Mouse (Mus musculus) kidney, embryonic 14.5 days (tissue): Measurements from ENCODE around the gene Fam129b. TPM values are rescaled to one million over a fixed set of nuclear protein-coding genes. Genes with fewer than 3 reads are reported as not detected.

ENCODE experiments used
- ATAC-seq: fragments of 200-750 bp; cut with Nextera tagmentation; 2 replicates; pipeline ENCODE4 v1.8.0; 2017; ENCODE audit warnings: moderate number of reproducible peaks, mild to moderate bottlenecking, moderate TSS enrichment, moderate library complexity; ENCODE audit not compliant: low FRiP score, low TSS enrichment
- H3K27ac ChIP-seq: fragments of 300-500 bp; sonication (generic); 2 replicates; pipeline ENCODE4 v1.5.1; 2014; ENCODE audit warnings: low read depth, mild to moderate bottlenecking, low read length, moderate library complexity, mixed read lengths
- H3K27me3 ChIP-seq: fragments of 300-500 bp; sonication (generic); 2 replicates; pipeline ENCODE4 v1.6.1; 2014; ENCODE audit warnings: mild to moderate bottlenecking, low read length; ENCODE audit not compliant: control insufficient read depth, insufficient read depth
- H3K36me3 ChIP-seq: fragments of 300-500 bp; sonication (generic); 2 replicates; pipeline ENCODE4 v1.6.1; 2014; ENCODE audit warnings: low read length, mixed read lengths; ENCODE audit not compliant: control insufficient read depth, insufficient read depth
- H3K4me1 ChIP-seq: fragments of 300-500 bp; sonication (generic); 2 replicates; pipeline ENCODE4 v1.6.1; 2014; ENCODE audit warnings: low read length, mixed read lengths; ENCODE audit not compliant: control insufficient read depth, insufficient read depth
- H3K4me2 ChIP-seq: fragments of 300-500 bp; sonication (generic); replicated peaks from 2 replicates; pipeline ENCODE4 v1.6.1; 2014; ENCODE audit warnings: low read depth, mild to moderate bottlenecking, low read length
- H3K4me3 ChIP-seq: fragments of 300-500 bp; sonication (generic); 2 replicates; pipeline ENCODE4 v1.5.1; 2014; ENCODE audit warnings: mild to moderate bottlenecking, low read length
- H3K9ac ChIP-seq: fragments of 300-500 bp; sonication (generic); 2 replicates; pipeline ENCODE4 v1.6.1; 2014; ENCODE audit warnings: low read depth, mild to moderate bottlenecking, low read length, moderate library complexity
- H3K9me3 ChIP-seq: fragments of 300-500 bp; sonication (generic); 2 replicates; pipeline ENCODE4 v1.6.1; 2016; ENCODE audit warnings: low read length; ENCODE audit not compliant: control insufficient read depth
- WGBS: fragments of 180-500 bp; shearing (Covaris S2); extraction: QIAGEN DNeasy Blood & Tissue Kit; methylation state at CpG from one replicate; pipeline ENCODE4 v1.1.7; 2014; 5-methylcytosine and 5-hydroxymethylcytosine counted together
- polyA plus RNA-seq: library from polyadenylated mRNA; unstranded; fragments of >200 nt; fragmentation: Nextera tagmentation; extraction: Ambion mirVana; gene quantifications from 2 replicates; pipeline ENCODE4 v1.2.1, GENCODE M21; 2014

Gene Fam129b
- polyA plus RNA-seq, 1 experiment from 2014 or later = 19.9 TPM

GRCm38 (mm10) chr2:32870275-32871100 lies 5.4 kb upstream of the Fam129b start:
- Histone ChIP-seq H3K4me2 (no peak overlapping the region), H3K4me1 (peaks cover 9% of the 10 kb centered on the region), H3K27me3 (no peaks in the 10 kb centered on the region), H3K27ac (no peak overlapping the region), H3K9ac (no peak overlapping the region), H3K36me3 (no peaks in the 10 kb centered on the region), H3K4me3 (no peak overlapping the region), H3K9me3 (no peaks in the 10 kb centered on the region)
- ATAC-seq = no peak
- 41% methylated on average over 8 of the region's 8 CpGs for WGBS

GRCm38 (mm10) chr2:32874070-32874469 lies 1.8 kb upstream of the Fam129b start:
- no peak overlapping the region for H3K27ac ChIP-seq
- H3K4me3 ChIP-seq = no peak overlapping the region

GRCm38 (mm10) chr2:32874951-32875674 lies 801 bp upstream of the Fam129b start:
- no peaks in the 10 kb centered on the region for H3K36me3 ChIP-seq
- peak; percentile 4 for ATAC-seq
- H3K4me2 ChIP-seq = peak overlapping the region; percentile 91
- peak overlapping the region; percentile 91 for H3K9ac ChIP-seq
- peak overlapping the region; percentile 88 for H3K4me3 ChIP-seq
- no peaks in the 10 kb centered on the region for H3K9me3 ChIP-seq
- peaks cover 42% of the 10 kb centered on the region for H3K4me1 ChIP-seq
- H3K27me3 ChIP-seq = no peaks in the 10 kb centered on the region
- H3K27ac ChIP-seq = peak overlapping the region; percentile 91
- WGBS = 12% methylated on average over 15 of the region's 15 CpGs

More at GRCm38 (mm10) chr2:32874070-32874469, 1.8 kb upstream of the Fam129b start:
- H3K27me3 ChIP-seq = no peaks in the 10 kb centered on the region
- no peak overlapping the region for H3K9ac ChIP-seq
- H3K4me2 ChIP-seq = no peak overlapping the region
- 47% methylated on average over 3 of the region's 3 CpGs for WGBS
- no peak for ATAC-seq
- H3K9me3 ChIP-seq = no peaks in the 10 kb centered on the region
- peaks cover 31% of the 10 kb centered on the region for H3K4me1 ChIP-seq
- no peaks in the 10 kb centered on the region for H3K36me3 ChIP-seq

- H3K4me3 ChIP-seq = peak overlapping the region; percentile 88
- 3% methylated on average over 20 of the region's 20 CpGs for WGBS
- H3K27me3 ChIP-seq = no peaks in the 10 kb centered on the region
- no peaks in the 10 kb centered on the region for H3K36me3 ChIP-seq
- H3K9me3 ChIP-seq = no peaks in the 10 kb centered on the region
- peak overlapping the region; percentile 91 for H3K9ac ChIP-seq
- H3K4me2 ChIP-seq = peak overlapping the region; percentile 91
- peak overlapping the region; percentile 91; the same call in 1 of the 2 replicates for H3K27ac ChIP-seq
- ATAC-seq = peak; percentile 11
- peaks cover 56% of the 10 kb centered on the region for H3K4me1 ChIP-seq
Observed at GRCm38 (mm10) chr2:32876490-32877302, 782 bp downstream of the Fam129b start.

- no peaks in the 10 kb centered on the region for H3K9me3 ChIP-seq
- H3K27me3 ChIP-seq = no peaks in the 10 kb centered on the region
- H3K4me2 ChIP-seq = peak overlapping the region; percentile 91
- no peaks in the 10 kb centered on the region for H3K36me3 ChIP-seq
- peak overlapping the region; percentile 91 for H3K9ac ChIP-seq
- no peak overlapping the region for H3K27ac ChIP-seq
- 39% methylated on average over 5 of the region's 5 CpGs for WGBS
- H3K4me1 ChIP-seq = peaks cover 62% of the 10 kb centered on the region
- peak overlapping the region; percentile 88 for H3K4me3 ChIP-seq
- no peak for ATAC-seq
Observed at GRCm38 (mm10) chr2:32877303-32877702, 1.4 kb downstream of the Fam129b start.

DNA sequence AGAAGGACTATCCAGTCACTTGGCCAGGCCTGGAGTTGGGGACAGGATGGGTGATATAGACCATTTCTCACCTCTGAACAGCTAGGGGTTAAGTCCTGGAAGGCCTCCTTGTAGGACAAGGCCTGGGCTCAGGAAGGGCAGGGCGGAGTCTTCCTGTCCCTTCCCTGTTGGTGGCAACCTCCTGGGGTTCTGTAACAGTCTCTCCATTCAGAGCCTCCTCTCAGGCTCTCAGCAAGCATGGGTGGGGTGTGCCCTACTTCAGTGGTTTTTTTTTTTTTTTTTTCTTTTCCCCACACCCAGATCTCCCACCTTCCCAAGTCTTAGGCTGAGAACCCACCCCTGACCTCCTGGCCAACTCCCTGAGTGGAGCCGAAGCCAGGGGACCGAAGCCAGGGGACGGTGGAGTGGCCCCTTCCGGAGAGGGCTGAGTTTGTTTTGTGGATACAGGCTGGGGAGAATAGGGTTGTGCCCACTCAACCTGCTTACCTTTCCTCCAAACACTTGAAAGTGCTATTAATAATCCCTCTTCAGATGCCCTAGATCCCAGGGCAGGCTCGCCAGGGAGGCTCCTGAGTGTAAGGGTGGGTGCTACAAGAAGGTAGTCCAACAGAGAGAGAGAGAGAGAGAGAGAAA lies 2.0 kb downstream of the Fam129b start:
- peak overlapping the region; percentile 91 for H3K4me2 ChIP-seq
- peak overlapping the region; percentile 91; the same call in 1 of the 2 replicates for H3K9ac ChIP-seq
- no peaks in the 10 kb centered on the region for H3K36me3 ChIP-seq
- 57% methylated on average over 6 of the region's 6 CpGs for WGBS
- ATAC-seq = no peak
- H3K27me3 ChIP-seq = no peaks in the 10 kb centered on the region
- H3K4me1 ChIP-seq = peaks cover 68% of the 10 kb centered on the region
- no peaks in the 10 kb centered on the region for H3K9me3 ChIP-seq
- no peak overlapping the region for H3K27ac ChIP-seq
- peak overlapping the region; percentile 88 for H3K4me3 ChIP-seq

DNA sequence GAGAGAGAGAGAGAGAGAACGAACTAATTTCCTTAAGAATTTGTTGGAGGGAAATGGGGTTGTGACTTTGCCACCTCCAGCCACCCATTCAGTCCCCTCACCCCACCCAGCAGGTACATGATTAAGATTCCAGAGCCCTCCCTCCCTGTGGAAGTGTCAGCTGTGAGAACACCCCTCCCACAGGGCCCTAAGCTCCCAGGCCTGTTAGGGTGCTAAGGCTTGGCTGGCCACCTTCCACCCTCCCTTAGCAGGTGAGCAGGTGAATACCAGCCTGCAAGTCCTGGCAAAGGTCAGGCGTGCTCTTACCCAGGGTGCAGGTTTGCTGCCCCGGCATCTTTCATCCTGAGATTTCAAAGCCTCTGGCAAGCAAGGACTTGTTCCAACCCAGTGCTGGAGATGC lies 2.5 kb downstream of the Fam129b start:
- H3K27ac ChIP-seq = no peak overlapping the region
- 0 out of 2 replicates have a peak overlapping the region, but pooled peaks have one; percentile 88 for H3K4me3 ChIP-seq
- H3K9me3 ChIP-seq = no peaks in the 10 kb centered on the region
- 0 out of 2 replicates have a peak overlapping the region, but pooled peaks have one; percentile 9 for H3K9ac ChIP-seq
- no peaks in the 10 kb centered on the region for H3K36me3 ChIP-seq
- ATAC-seq = no peak
- H3K27me3 ChIP-seq = no peaks in the 10 kb centered on the region
- peaks cover 73% of the 10 kb centered on the region for H3K4me1 ChIP-seq
- peak overlapping the region; percentile 91 for H3K4me2 ChIP-seq
- 66% methylated on average over 3 of the region's 3 CpGs for WGBS

DNA sequence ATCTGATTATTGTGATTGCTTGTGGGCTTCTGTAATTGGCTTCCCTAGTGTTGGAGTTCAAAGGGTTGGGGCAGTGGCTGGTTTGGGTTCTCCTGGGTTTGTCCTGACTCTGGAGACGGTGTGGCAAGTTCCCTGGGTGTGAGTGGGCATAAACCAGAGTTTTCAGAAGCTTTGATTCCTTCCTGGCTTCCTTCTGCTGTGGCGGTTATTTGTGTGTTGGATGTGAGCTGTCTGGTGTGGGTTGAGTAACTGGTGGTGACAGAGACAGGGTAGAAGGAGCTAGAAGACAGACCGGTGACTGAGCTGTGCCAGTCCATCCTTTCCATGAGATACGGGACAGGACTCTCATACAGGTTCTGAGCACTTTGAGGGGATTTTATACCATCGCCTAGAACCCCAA lies 3.7 kb downstream of the Fam129b start:
- no peak overlapping the region for H3K4me3 ChIP-seq
- no peak overlapping the region for H3K27ac ChIP-seq
- ATAC-seq = no peak
- no peaks in the 10 kb centered on the region for H3K36me3 ChIP-seq
- no peaks in the 10 kb centered on the region for H3K9me3 ChIP-seq
- WGBS = 77% methylated on average over 5 of the region's 5 CpGs
- H3K4me2 ChIP-seq = no peak overlapping the region
- no peak overlapping the region for H3K9ac ChIP-seq
- H3K27me3 ChIP-seq = no peaks in the 10 kb centered on the region
- peaks cover 82% of the 10 kb centered on the region for H3K4me1 ChIP-seq
